Mouse (Mus musculus) adrenal gland (tissue): ENCODE measurements around the gene Mast4.

ENCODE experiments used
- intact Hi-C: fragments of 180-260 bp; cut with DNase I; formaldehyde crosslinking; loops from one replicate; pipeline ENCODE4 v1.15.1; 2025

The Mast4 gene

GRCm38 (mm10) chr13:102839741-102840482 lies 494.4 kb downstream of the Mast4 start:
- intact Hi-C loops: no loop called here

DNA sequence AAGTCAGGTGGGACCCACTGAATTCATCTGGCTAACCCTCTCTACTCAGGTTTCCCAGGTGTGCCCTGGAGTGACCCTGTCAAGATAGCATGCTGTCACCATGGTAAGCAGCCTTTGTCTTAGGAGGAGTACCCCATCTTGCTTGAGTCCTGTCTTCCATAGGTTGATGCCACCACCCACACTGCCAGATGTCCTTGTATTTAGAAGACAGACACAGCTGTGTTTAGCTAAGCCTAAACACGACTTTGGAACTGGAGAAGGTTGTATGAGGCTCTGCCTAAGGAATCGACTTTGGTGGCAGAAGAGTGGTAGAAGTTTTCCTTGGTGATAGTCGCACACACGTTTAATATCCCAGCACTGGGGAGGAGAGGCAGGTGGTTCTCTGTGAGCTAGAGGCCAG lies 496.9 kb downstream of the Mast4 start:
- intact Hi-C loops: no loop called here

DNA sequence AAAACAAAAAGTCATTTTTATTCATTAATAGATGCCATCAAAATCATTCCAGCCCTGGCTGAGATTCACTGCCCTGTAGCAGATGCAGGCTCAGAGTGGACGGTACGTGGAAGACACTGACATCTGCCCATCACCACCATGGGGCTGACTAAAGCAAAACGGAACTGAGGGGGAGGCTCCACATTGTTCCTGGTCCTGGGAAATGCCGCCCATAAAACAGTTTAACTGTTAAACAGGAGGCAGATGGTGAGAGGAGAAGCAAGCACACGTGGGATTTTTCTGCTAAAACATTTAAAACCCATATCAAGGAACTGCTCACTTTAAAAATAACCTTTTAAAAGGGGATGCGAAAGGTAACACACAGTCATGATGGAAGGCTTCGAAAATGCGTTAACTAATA lies 499.0 kb downstream of the Mast4 start:
- intact Hi-C loops: no loop called here

- intact Hi-C loops: loop anchor here (10.0 kb wide), 1 partner anchor 297 kb away; no protein-coding TSS in a partner anchor
Measured at GRCm38 (mm10) chr13:102818287-102818686, 516.0 kb downstream of the Mast4 start.

GRCm38 (mm10) chr13:102816689-102817088 lies 517.6 kb downstream of the Mast4 start:
- intact Hi-C loops: loop anchor here (10.0 kb wide), 1 partner anchor 298 kb away; no protein-coding TSS in a partner anchor

- intact Hi-C loops: loop anchor here (10.0 kb wide), 1 partner anchor 300 kb away; no protein-coding TSS in a partner anchor
Measured at GRCm38 (mm10) chr13:102815158-102815557, 519.1 kb downstream of the Mast4 start.

GRCm38 (mm10) chr13:102811129-102811832 lies 523.0 kb downstream of the Mast4 start:
- intact Hi-C loops: loop anchor here (5.0 to 10.0 kb wide), 2 partner anchors 91 to 304 kb away; no protein-coding TSS in a partner anchor

DNA sequence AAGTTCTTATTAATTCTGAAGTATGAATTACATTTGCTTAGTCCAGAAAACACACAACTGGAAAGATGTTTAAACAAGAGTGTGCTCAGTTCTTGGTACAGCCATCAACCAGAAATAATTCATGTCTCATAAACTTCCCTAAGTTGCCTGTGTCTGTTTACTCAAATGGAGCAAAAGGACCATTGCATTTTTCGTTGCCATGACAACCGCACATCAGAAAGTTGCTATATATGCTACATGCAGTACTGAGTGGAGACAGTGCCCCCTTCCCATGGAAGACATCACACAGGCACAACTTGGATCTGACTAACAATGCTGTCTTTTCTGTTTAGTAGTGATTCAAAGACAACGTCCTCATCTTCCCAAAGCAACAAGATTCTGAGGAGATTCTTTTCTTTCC lies 527.6 kb downstream of the Mast4 start:
- intact Hi-C loops: no loop called here

DNA sequence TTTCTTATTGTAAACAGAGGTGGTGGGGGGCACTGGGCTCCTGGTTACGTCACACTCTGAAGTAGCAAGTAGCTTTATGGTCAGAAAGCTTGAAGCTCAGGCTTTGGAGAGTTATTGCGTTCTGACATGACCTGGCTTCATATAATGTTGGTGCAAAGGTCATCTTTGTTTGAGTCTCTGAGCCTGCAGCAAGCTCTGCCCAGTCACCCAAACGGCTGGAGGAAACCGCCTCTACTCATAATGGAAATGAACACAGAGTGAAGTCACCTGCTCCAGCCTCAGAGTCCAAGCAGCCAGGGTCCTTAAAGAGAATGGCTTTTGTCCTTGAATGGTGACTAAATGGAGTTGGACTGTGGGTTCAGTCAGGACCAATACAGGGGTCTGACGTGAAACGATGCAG lies 529.1 kb downstream of the Mast4 start:
- intact Hi-C loops: no loop called here

DNA sequence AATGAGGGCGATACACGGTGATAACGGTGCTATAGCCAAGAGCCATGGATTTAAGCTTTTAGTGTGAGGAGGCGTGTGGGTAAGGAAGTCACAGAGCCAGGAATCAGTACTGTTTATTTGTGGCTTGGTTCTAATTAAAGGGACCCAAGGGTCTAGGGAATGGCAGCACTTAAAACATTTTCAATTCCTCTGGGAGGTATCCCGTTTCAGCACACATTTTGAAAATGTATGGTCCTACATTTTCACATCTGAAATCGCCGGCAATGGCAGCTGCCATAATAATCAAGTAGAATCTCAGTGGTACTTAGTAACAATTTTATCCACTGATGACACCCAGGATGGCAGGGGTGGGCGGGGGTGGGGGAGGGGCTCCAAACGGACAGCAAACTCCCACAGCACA lies 531.1 kb downstream of the Mast4 start:
- intact Hi-C loops: no loop called here

- intact Hi-C loops: no loop called here
Measured at GRCm38 (mm10) chr13:102792157-102792556, 542.1 kb downstream of the Mast4 start.

GRCm38 (mm10) chr13:102790601-102791155 lies 543.6 kb downstream of the Mast4 start:
- intact Hi-C loops: no loop called here

- intact Hi-C loops: no loop called here
Measured at GRCm38 (mm10) chr13:102786666-102787230, 547.5 kb downstream of the Mast4 start.

GRCm38 (mm10) chr13:102783531-102784310 lies 550.6 kb downstream of the Mast4 start:
- intact Hi-C loops: no loop called here

DNA sequence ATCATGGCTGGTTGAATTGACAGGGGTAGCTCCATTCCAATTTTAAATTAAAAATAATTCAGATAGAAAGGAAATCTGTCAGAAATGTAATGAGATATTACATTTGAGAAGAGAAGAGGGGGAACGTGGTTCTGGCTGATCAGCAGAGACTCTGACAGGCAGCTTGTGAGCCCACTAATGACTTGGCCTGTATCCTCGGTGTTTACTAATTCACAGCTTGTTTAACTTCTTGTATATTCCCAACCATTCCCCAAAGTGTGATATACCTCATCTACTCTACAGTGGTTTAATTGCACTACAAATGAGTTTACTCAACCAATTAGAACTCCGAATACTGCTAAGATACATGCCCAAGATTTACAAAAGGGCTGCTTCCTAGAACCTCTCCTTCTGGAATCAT lies 555.0 kb downstream of the Mast4 start:
- intact Hi-C loops: no loop called here

DNA sequence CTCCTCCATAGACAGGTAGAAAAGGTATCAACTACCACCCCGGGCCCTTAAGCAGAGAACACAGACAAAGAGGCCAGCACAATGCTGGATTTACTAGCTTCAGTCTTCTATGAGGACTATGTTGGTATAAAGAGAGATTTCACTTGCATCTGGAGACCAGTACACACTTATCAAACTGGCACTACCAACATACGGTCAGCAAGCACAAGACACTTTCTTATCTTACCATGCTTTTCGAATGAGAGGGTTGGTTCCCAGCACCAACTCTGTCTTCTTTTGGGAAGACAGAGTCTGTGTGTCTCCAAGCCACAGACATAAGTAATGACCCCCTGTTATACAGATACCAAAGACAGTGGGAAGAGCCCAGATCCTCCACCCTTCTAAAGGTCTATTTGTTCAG lies 555.4 kb downstream of the Mast4 start:
- intact Hi-C loops: no loop called here

DNA sequence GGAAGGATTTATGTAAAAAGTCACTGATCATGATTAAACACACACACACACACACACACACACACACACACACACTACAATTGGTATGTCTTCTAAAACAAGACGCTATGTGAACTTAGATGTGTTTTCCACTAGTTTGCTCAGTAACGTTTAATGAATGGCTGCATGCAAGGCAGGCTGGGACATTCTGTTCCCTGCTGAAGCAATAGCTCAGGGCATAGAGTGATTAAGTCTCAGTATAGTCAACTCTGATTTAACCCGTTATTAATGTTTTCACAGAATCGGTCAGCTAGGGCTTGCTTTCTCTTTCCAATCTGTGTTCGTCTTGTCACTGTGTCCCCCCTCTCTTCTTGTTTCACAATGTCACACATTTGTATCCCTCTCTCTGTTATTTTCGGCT lies 558.8 kb downstream of the Mast4 start:
- intact Hi-C loops: no loop called here

- intact Hi-C loops: no loop called here
Measured at GRCm38 (mm10) chr13:102774786-102775201, 559.5 kb downstream of the Mast4 start.

DNA sequence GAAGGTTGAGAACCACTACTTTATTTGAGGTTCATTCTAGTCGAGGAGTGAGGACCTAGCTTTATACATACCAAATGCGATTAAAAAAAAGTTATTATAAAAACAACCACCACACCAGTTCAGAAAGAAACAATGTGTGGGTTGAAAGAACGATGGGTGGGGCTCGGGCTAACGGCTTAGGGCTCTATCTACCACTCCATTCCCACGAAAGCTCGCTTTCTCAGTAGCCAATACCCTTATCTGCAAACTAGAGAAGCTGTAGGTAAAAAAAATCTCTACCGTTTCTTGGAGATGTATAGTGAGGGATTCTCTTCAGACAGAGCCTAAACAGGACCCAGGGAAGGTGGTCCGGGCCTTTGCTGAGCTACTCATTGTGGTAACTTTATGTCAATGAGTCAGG lies 561.1 kb downstream of the Mast4 start:
- intact Hi-C loops: no loop called here

DNA sequence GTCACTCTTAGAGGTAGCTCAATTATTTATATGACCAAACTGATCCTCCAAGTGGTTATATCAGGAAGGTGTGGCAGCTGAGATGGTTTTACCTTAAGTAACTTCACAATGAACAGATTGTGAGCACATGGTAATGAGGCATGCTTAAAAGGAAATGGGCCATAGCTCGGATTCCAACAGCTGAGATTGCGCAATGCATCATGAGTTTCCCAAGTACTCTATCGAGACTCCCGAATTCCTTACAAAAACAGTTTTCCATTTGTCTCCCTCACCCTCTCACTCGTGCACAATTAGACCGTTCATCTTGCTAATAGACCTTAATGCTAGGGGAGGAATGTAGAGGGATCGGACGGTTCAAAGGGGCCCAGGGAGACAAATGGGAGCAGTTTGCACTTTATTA lies 564.1 kb downstream of the Mast4 start:
- intact Hi-C loops: no loop called here

- intact Hi-C loops: no loop called here
Measured at GRCm38 (mm10) chr13:102768512-102768911, 565.8 kb downstream of the Mast4 start.
